Mouse (Mus musculus) hindbrain, embryonic 14.5 days (tissue): ENCODE data around the gene Hsf5. TPM values are rescaled to one million over a fixed set of nuclear protein-coding genes. Genes with fewer than 3 reads are reported as not detected.

Source experiments
- ATAC-seq: fragments of 200-750 bp; cut with Nextera tagmentation; 2 replicates; pipeline ENCODE4 v1.8.0; 2017; ENCODE audit warnings: moderate number of reproducible peaks, mild to moderate bottlenecking, moderate TSS enrichment, moderate library complexity; ENCODE audit not compliant: low FRiP score
- DNase-seq: peaks from one replicate; pipeline ENCODE4 v3.0.0-alpha.2; 2015; ENCODE audit warnings: low spot score
- H3K27ac ChIP-seq: fragments of 300-500 bp; sonication (generic); 2 replicates; pipeline ENCODE4 v1.5.1; 2014; ENCODE audit warnings: mild to moderate bottlenecking, moderate library complexity
- H3K27me3 ChIP-seq: fragments of 300-500 bp; sonication (generic); 2 replicates; pipeline ENCODE4 v1.6.1; 2014; ENCODE audit warnings: mild to moderate bottlenecking, low read length, mixed read lengths; ENCODE audit not compliant: control insufficient read depth, insufficient read depth
- H3K36me3 ChIP-seq: fragments of 300-500 bp; sonication (generic); replicated peaks from 2 replicates; pipeline ENCODE4 v1.6.1; 2014; ENCODE audit not compliant: control insufficient read depth, insufficient read depth
- H3K4me1 ChIP-seq: fragments of 300-500 bp; sonication (generic); replicated peaks from 2 replicates; pipeline ENCODE4 v1.6.1; 2014; ENCODE audit warnings: antibody characterized with exemption, low read length, mixed read lengths; ENCODE audit not compliant: control insufficient read depth, insufficient read depth
- H3K4me2 ChIP-seq: fragments of 300-500 bp; sonication (generic); replicated peaks from 2 replicates; pipeline ENCODE4 v1.6.1; 2014; ENCODE audit warnings: mild to moderate bottlenecking, moderate library complexity
- H3K4me3 ChIP-seq: fragments of 300-500 bp; sonication (generic); replicated peaks from 2 replicates; pipeline ENCODE4 v1.5.1; 2014; ENCODE audit warnings: mild to moderate bottlenecking, low read length
- H3K9ac ChIP-seq: fragments of 300-500 bp; sonication (generic); 2 replicates; pipeline ENCODE4 v1.6.1; 2014
- H3K9me3 ChIP-seq: fragments of 300-500 bp; sonication (generic); 2 replicates; pipeline ENCODE4 v1.6.1; 2016; ENCODE audit warnings: low read length; ENCODE audit not compliant: control insufficient read depth
- WGBS: fragments of 180-500 bp; shearing (Covaris S2); extraction: QIAGEN DNeasy Blood & Tissue Kit; methylation state at CpG from one replicate; pipeline ENCODE4 v1.1.7; 2014; 5-methylcytosine and 5-hydroxymethylcytosine counted together
- polyA plus RNA-seq: library from polyadenylated mRNA; unstranded; fragments of >200 nt; fragmentation: Nextera tagmentation; extraction: Ambion mirVana; gene quantifications from 2 replicates; pipeline ENCODE4 v1.2.1, GENCODE M21; 2014

Hsf5 gene
- polyA plus RNA-seq, 1 experiment from 2014 or later: 0.31 TPM

DNA sequence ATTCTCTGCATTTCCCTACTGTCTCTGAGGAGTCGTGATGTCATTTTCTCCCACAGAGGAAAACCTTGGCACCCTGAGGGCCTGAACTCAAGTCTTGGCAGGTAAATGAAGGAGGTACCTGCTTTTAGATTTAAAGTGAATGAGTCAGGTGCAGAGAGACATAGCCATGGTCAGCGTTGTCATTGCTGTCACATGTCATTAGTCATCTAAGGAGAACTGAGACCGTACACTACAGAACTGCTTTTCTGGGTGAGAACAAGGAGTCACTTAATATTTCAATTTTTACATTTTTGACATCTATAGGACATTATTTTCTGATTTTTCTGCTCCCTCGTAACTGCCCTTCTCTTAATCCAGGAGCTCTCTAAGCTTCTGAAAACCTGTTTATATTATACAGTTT lies 61.6 kb downstream of the Hsf5 start:
- Histone ChIP-seq H3K4me3 (no peak overlapping the region), H3K27ac (no peak overlapping the region), H3K27me3 (no peaks in the 10 kb centered on the region), H3K4me1 (no peaks in the 10 kb centered on the region), H3K9ac (no peak overlapping the region), H3K4me2 (no peak overlapping the region), H3K9me3 (no peaks in the 10 kb centered on the region), H3K36me3 (no peaks in the 10 kb centered on the region)
- ATAC-seq (no peak), DNase-seq (no peak)
- WGBS: 87% methylated on average over 4 of the region's 4 CpGs

DNA sequence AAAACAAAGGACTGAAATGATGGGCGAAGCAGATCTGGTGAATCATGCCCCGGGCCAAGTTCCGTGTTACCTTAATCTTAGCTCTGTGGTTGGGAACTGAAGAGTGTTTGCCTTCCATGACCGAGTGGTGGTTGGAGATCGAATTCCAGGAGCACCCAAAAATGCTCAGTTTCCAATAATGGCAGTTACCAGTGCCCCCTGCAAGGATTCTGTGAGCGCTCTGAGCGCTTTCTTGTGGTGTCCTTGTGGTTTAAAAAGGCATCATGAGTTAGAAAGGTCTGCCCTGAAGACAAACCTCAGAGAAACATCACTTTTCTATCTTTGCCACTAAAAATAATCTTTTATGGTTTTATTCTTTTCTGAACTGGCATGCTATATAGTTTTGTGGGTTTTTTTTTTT lies 62.0 kb downstream of the Hsf5 start:
- Histone ChIP-seq H3K4me1 (no peaks in the 10 kb centered on the region), H3K9ac (no peak overlapping the region), H3K9me3 (no peaks in the 10 kb centered on the region), H3K27me3 (no peaks in the 10 kb centered on the region), H3K4me2 (no peak overlapping the region), H3K4me3 (no peak overlapping the region), H3K36me3 (no peaks in the 10 kb centered on the region), H3K27ac (no peak overlapping the region)
- no peak for DNase-seq
- WGBS: 94% methylated on average over 7 of the region's 7 CpGs
- no peak for ATAC-seq

DNA sequence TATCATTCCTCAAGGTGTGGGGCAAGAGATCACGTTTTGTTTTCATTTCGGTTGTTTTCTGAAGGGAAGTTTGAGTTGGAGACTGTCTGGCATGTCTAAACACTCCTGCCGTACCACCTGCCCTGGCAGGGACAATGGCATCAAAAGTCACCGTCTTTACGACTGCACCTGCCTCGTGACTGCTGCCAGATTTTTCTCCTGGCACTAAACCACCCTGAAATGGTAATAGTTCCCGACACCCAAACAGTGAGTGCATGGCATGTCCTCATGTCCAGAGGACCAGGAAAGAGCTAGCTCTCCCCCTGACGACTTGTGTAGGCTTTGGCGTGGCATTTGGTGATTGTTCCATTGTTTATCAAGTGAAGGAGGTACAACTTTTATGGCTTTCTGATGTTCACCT lies 63.8 kb downstream of the Hsf5 start:
- Histone ChIP-seq H3K4me1 (no peaks in the 10 kb centered on the region), H3K4me3 (no peak overlapping the region), H3K27ac (no peak overlapping the region), H3K27me3 (no peaks in the 10 kb centered on the region), H3K9ac (no peak overlapping the region), H3K36me3 (no peaks in the 10 kb centered on the region), H3K9me3 (no peaks in the 10 kb centered on the region), H3K4me2 (no peak overlapping the region)
- WGBS: 92% methylated on average over 9 of the region's 9 CpGs
- ATAC-seq (no peak), DNase-seq (no peak)

GRCm38 (mm10) chr11:87682096-87682495 lies 65.1 kb downstream of the Hsf5 start:
- Histone ChIP-seq H3K36me3 (no peaks in the 10 kb centered on the region), H3K9ac (no peak overlapping the region), H3K4me1 (no peaks in the 10 kb centered on the region), H3K4me3 (no peak overlapping the region), H3K4me2 (no peak overlapping the region), H3K9me3 (no peaks in the 10 kb centered on the region), H3K27me3 (no peaks in the 10 kb centered on the region), H3K27ac (no peak overlapping the region)
- ATAC-seq: no peak
- 83% methylated on average over 12 of the region's 12 CpGs for WGBS
- DNase-seq: no peak

- no peaks in the 10 kb centered on the region for H3K27me3 ChIP-seq
- H3K27ac ChIP-seq: no peak overlapping the region
- H3K9me3 ChIP-seq: no peaks in the 10 kb centered on the region
- ATAC-seq (no peak), DNase-seq (no peak)
- no peak overlapping the region for H3K4me3 ChIP-seq
- no peaks in the 10 kb centered on the region for H3K36me3 ChIP-seq
- WGBS: 58% methylated on average over 13 of the region's 13 CpGs
- no peak overlapping the region for H3K9ac ChIP-seq
- H3K4me2 ChIP-seq: no peak overlapping the region
- H3K4me1 ChIP-seq: no peaks in the 10 kb centered on the region
These were observed 66.0 kb downstream of the Hsf5 start for GRCm38 (mm10) chr11:87682838-87683571.

DNA sequence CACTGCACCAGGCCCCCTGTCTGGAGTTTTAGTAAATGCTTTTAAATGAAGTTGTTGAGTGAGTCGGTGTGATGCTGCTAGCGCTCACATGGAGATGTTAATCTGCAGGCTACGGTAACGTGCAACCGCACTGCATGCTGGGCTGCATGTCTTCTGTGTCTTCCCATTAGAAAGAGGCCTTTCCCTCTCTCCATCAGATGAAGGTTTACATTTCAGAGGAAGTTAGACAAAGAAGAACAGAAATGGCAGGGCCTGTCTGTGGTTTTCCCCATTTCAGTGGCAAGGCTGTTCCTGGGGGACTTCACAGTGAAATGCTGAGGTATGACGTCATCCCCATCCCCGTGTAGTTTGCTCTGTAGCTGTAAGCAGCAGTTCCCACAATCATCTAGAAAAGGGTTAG lies 69.4 kb downstream of the Hsf5 start:
- DNase-seq (no peak), ATAC-seq (no peak)
- 53% methylated on average over 7 of the region's 7 CpGs for WGBS
- Histone ChIP-seq H3K4me1 (peaks cover 5% of the 10 kb centered on the region; the same call in 1 of the 2 replicates), H3K27me3 (no peaks in the 10 kb centered on the region), H3K27ac (no peak overlapping the region), H3K9ac (no peak overlapping the region), H3K4me2 (no peak overlapping the region), H3K36me3 (no peaks in the 10 kb centered on the region), H3K4me3 (no peak overlapping the region), H3K9me3 (no peaks in the 10 kb centered on the region)

- no peaks in the 10 kb centered on the region for H3K36me3 ChIP-seq
- ATAC-seq: no peak
- no peaks in the 10 kb centered on the region for H3K9me3 ChIP-seq
- H3K9ac ChIP-seq: no peak overlapping the region
- no peak overlapping the region for H3K4me3 ChIP-seq
- no peak overlapping the region for H3K27ac ChIP-seq
- peaks cover 5% of the 10 kb centered on the region; the same call in 1 of the 2 replicates for H3K4me1 ChIP-seq
- no peak for DNase-seq
- H3K4me2 ChIP-seq: no peak overlapping the region
- H3K27me3 ChIP-seq: no peaks in the 10 kb centered on the region
- WGBS: 78% methylated on average over 15 of the region's 15 CpGs
These were observed 70.6 kb downstream of the Hsf5 start for GRCm38 (mm10) chr11:87687246-87688225.

DNA sequence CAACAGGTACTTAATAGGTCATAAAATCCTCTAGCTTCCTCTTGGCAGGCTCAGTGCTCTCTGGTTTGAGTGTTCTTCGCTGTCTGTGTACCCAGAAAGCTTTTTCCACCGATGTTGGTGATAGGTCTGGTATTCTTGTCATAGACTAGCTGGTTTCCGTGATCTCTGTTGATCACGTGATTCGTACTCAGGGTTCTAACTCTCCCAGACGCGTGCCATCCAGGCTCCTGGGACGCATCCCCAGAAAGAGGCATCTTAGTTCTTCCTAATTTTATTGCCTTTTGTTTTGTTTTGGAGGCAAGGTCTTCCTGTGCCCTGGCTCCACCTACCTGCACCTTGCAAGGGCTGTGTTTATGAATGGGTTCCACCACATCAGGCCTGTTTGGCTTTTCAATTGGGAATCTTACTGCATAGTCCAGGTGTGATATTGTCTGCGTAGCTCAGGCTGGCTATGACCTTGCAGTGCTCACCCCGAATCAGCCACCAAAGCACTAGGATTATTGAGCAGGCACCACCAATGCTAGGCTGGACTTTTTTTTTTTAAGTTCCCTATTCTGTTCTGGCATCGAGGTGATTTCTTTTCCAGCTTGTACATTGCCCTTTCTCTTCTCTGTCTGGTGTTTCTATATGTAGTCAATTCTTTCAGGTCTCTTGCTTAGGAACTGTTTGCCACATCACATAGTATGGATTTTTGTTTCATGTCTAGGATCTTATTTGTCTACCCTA lies 71.7 kb downstream of the Hsf5 start:
- 91% methylated on average over 11 of the region's 11 CpGs for WGBS
- Histone ChIP-seq H3K36me3 (no peaks in the 10 kb centered on the region), H3K9me3 (no peaks in the 10 kb centered on the region), H3K9ac (no peak overlapping the region), H3K4me3 (no peak overlapping the region), H3K27me3 (no peaks in the 10 kb centered on the region), H3K4me2 (no peak overlapping the region), H3K4me1 (peaks cover 5% of the 10 kb centered on the region; the same call in 1 of the 2 replicates), H3K27ac (no peak overlapping the region)
- ATAC-seq: no peak
- no peak for DNase-seq

GRCm38 (mm10) chr11:87689402-87689808 lies 72.4 kb downstream of the Hsf5 start:
- DNase-seq (peak; percentile 46), ATAC-seq (no peak)
- WGBS: 29% methylated on average over 7 of the region's 7 CpGs
- H3K36me3 ChIP-seq: no peaks in the 10 kb centered on the region
- H3K4me2 ChIP-seq: no peak overlapping the region
- H3K9ac ChIP-seq: no peak overlapping the region
- H3K9me3 ChIP-seq: no peaks in the 10 kb centered on the region
- no peak overlapping the region; the same call in 1 of the 2 replicates for H3K27ac ChIP-seq
- no peak overlapping the region for H3K4me3 ChIP-seq
- no peaks in the 10 kb centered on the region for H3K27me3 ChIP-seq
- peaks cover 5% of the 10 kb centered on the region; the same call in 1 of the 2 replicates for H3K4me1 ChIP-seq
